Comparison of ENCODE assay signal across 12 mouse cellular contexts in the genomic region with DNA sequence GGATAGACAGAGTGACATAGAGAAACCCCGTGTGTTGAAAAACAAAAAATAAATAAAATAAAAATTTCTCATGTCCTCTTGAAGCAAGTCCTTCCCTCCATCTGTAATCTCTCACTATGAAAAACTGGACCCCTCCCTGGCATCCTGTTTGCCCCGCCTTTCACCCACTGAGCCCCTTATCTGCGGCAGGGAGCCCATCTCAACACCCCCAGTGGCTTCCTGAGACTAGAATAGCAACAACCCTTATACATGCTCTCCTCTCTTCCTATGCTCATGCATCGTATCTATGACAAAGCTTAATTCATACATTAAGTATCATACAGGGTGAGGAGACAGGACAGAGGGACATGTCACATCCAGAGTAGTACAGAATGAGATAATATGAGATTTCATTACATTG.
DNase-seq lines count a peak whose midpoint lies in the region; ATAC-seq and TF ChIP-seq lines count a peak whose summit lies in the region.
"Had no signal": no experiment of that assay in that cellular context is flagged by ENCODE, and none has a peak within 500 bp of the region (broad histone marks: within the 10 kb centered on the region; RNA-seq: fewer than 3 reads in every experiment).

No protein-coding gene starts in this region.

- H3K27ac ChIP-seq in embryonic facial prominence, embryonic 13.5 days, result peak overlapping the region; percentile 33; the same call in 1 of the 2 replicates
- H3K27ac ChIP-seq in embryonic facial prominence, embryonic 10.5 days (replicated peaks), result no peak overlapping the region
- peak overlapping the region; percentile 22; the same call in 1 of the 2 replicates for H3K27ac ChIP-seq in hindbrain, embryonic 14.5 days
- no peak overlapping the region for H3K27ac ChIP-seq in hindbrain, embryonic 10.5 days
- peak overlapping the region; percentile 42; the same call in 1 of the 2 replicates for H3K27ac ChIP-seq in midbrain, embryonic 12.5 days (replicated peaks)
- no peak overlapping the region for H3K27ac ChIP-seq in midbrain, postnatal 0 days (ENCODE audit: low read depth, low read length)
- peak overlapping the region; percentile 63; the same call in 1 of the 2 replicates for H3K27ac ChIP-seq in midbrain, embryonic 16.5 days (ENCODE audit: low read length)
- H3K27ac ChIP-seq: kidney, postnatal 0 days had no signal

- no peaks in the 10 kb centered on the region for H3K36me3 ChIP-seq in embryonic facial prominence, embryonic 13.5 days
- H3K36me3 ChIP-seq in embryonic facial prominence, embryonic 10.5 days (replicated peaks), result no peaks in the 10 kb centered on the region
- H3K36me3 ChIP-seq in hindbrain, embryonic 14.5 days (replicated peaks; ENCODE audit: control insufficient read depth, insufficient read depth), result no peaks in the 10 kb centered on the region
- no peaks in the 10 kb centered on the region for H3K36me3 ChIP-seq in hindbrain, embryonic 10.5 days
- H3K36me3 ChIP-seq in midbrain, embryonic 12.5 days, result no peaks in the 10 kb centered on the region
- H3K36me3 ChIP-seq in midbrain, postnatal 0 days (ENCODE audit: insufficient read depth, low read length), result no peaks in the 10 kb centered on the region
- no peaks in the 10 kb centered on the region for H3K36me3 ChIP-seq in midbrain, embryonic 16.5 days (ENCODE audit: control insufficient read depth, insufficient read depth, low read length)

- TF ChIP-seq CTCF in midbrain, postnatal 0 days (IDR thresholded peaks at IDR 0.05), result no peak

- no peak overlapping the region for H3K9ac ChIP-seq in embryonic facial prominence, embryonic 13.5 days
- no peak overlapping the region for H3K9ac ChIP-seq in hindbrain, embryonic 14.5 days
- H3K9ac ChIP-seq in midbrain, embryonic 12.5 days (replicated peaks), result no peak overlapping the region
- no peak overlapping the region for H3K9ac ChIP-seq in midbrain, postnatal 0 days (replicated peaks; ENCODE audit: low read length, poor library complexity, severe bottlenecking)
- H3K9ac ChIP-seq in midbrain, embryonic 16.5 days (ENCODE audit: low read depth, low read length), result no peak overlapping the region

- DNase-seq in embryonic facial prominence, embryonic 10.5 days (ENCODE audit: low spot score), result no peak
- DNase-seq in hindbrain, embryonic 14.5 days (ENCODE audit: low spot score), result no peak
- no peak for DNase-seq in hindbrain, embryonic 10.5 days (ENCODE audit: low spot score)
- no peak for DNase-seq in midbrain, postnatal 0 days (ENCODE audit: low spot score)
- DNase-seq in testis, postnatal 14 days (ENCODE audit: low spot score), result no peak
- DNase-seq: adrenal gland, adult 8-10 months; cerebellum, adult 9-10 months; gastrocnemius, postnatal 10 days had no signal

- H3K4me3 ChIP-seq in embryonic facial prominence, embryonic 13.5 days, result no peak overlapping the region
- H3K4me3 ChIP-seq in embryonic facial prominence, embryonic 10.5 days, result no peak overlapping the region
- H3K4me3 ChIP-seq in hindbrain, embryonic 14.5 days (replicated peaks; ENCODE audit: low read length), result no peak overlapping the region
- no peak overlapping the region for H3K4me3 ChIP-seq in hindbrain, embryonic 10.5 days
- H3K4me3 ChIP-seq in midbrain, embryonic 12.5 days, result no peak overlapping the region
- no peak overlapping the region for H3K4me3 ChIP-seq in midbrain, postnatal 0 days (ENCODE audit: low read depth, low read length)
- no peak overlapping the region for H3K4me3 ChIP-seq in midbrain, embryonic 16.5 days (ENCODE audit: low read depth, low read length)

- H3K9me3 ChIP-seq in embryonic facial prominence, embryonic 13.5 days, result no peaks in the 10 kb centered on the region
- no peaks in the 10 kb centered on the region for H3K9me3 ChIP-seq in embryonic facial prominence, embryonic 10.5 days
- H3K9me3 ChIP-seq in hindbrain, embryonic 14.5 days (ENCODE audit: control insufficient read depth, low read length), result no peaks in the 10 kb centered on the region
- no peaks in the 10 kb centered on the region for H3K9me3 ChIP-seq in hindbrain, embryonic 10.5 days
- no peaks in the 10 kb centered on the region for H3K9me3 ChIP-seq in midbrain, embryonic 12.5 days
- no peaks in the 10 kb centered on the region for H3K9me3 ChIP-seq in midbrain, postnatal 0 days (ENCODE audit: low read length)
- H3K9me3 ChIP-seq in midbrain, embryonic 16.5 days (replicated peaks; ENCODE audit: control insufficient read depth, low read length, poor library complexity, severe bottlenecking), result no peaks in the 10 kb centered on the region

- H3K4me2 ChIP-seq in embryonic facial prominence, embryonic 13.5 days, result no peak overlapping the region
- no peak overlapping the region for H3K4me2 ChIP-seq in hindbrain, embryonic 14.5 days (replicated peaks)
- H3K4me2 ChIP-seq in midbrain, embryonic 12.5 days (replicated peaks), result no peak overlapping the region
- H3K4me2 ChIP-seq in midbrain, postnatal 0 days (ENCODE audit: low read depth, low read length, poor library complexity, severe bottlenecking), result no peak overlapping the region
- H3K4me2 ChIP-seq in midbrain, embryonic 16.5 days (ENCODE audit: low read length), result no peak overlapping the region

- 77% methylated on average over 4 of the region's 4 CpGs for WGBS in embryonic facial prominence, embryonic 13.5 days
- WGBS in embryonic facial prominence, embryonic 10.5 days, result 82% methylated on average over 4 of the region's 4 CpGs
- 79% methylated on average over 4 of the region's 4 CpGs for WGBS in hindbrain, embryonic 14.5 days
- WGBS in hindbrain, embryonic 10.5 days, result 83% methylated on average over 4 of the region's 4 CpGs
- WGBS in midbrain, embryonic 12.5 days, result 77% methylated on average over 4 of the region's 4 CpGs
- WGBS in midbrain, postnatal 0 days, result 76% methylated on average over 4 of the region's 4 CpGs
- 78% methylated on average over 4 of the region's 4 CpGs for WGBS in midbrain, embryonic 16.5 days

- H3K4me1 ChIP-seq in embryonic facial prominence, embryonic 13.5 days, result peaks cover 40% of the 10 kb centered on the region
- peaks cover 42% of the 10 kb centered on the region for H3K4me1 ChIP-seq in embryonic facial prominence, embryonic 10.5 days
- H3K4me1 ChIP-seq in hindbrain, embryonic 14.5 days (replicated peaks; ENCODE audit: control insufficient read depth, insufficient read depth, low read length), result peaks cover 17% of the 10 kb centered on the region
- peaks cover 46% of the 10 kb centered on the region for H3K4me1 ChIP-seq in hindbrain, embryonic 10.5 days (replicated peaks)
- H3K4me1 ChIP-seq in midbrain, embryonic 12.5 days, result peaks cover 13% of the 10 kb centered on the region
- H3K4me1 ChIP-seq in midbrain, postnatal 0 days (ENCODE audit: insufficient read depth, low read length), result peaks cover 10% of the 10 kb centered on the region; the same call in 1 of the 2 replicates
- peaks cover 41% of the 10 kb centered on the region for H3K4me1 ChIP-seq in midbrain, embryonic 16.5 days (ENCODE audit: control insufficient read depth, insufficient read depth, low read length)

- no peaks in the 10 kb centered on the region for H3K27me3 ChIP-seq in embryonic facial prominence, embryonic 13.5 days
- no peaks in the 10 kb centered on the region for H3K27me3 ChIP-seq in embryonic facial prominence, embryonic 10.5 days (replicated peaks; ENCODE audit: low read depth, poor library complexity, severe bottlenecking)
- no peaks in the 10 kb centered on the region for H3K27me3 ChIP-seq in hindbrain, embryonic 14.5 days (ENCODE audit: control insufficient read depth, insufficient read depth, low read length)
- 0 out of 2 replicates have a peak, but pooled peaks cover 6% of the 10 kb centered on the region for H3K27me3 ChIP-seq in hindbrain, embryonic 10.5 days (ENCODE audit: insufficient read depth, poor library complexity, severe bottlenecking)
- no peaks in the 10 kb centered on the region for H3K27me3 ChIP-seq in midbrain, embryonic 12.5 days
- H3K27me3 ChIP-seq in midbrain, postnatal 0 days (ENCODE audit: insufficient read depth, low read length), result no peaks in the 10 kb centered on the region
- no peaks in the 10 kb centered on the region for H3K27me3 ChIP-seq in midbrain, embryonic 16.5 days (ENCODE audit: control insufficient read depth, insufficient read depth, low read depth, low read length)

- ATAC-seq in embryonic facial prominence, embryonic 13.5 days (ENCODE audit: insufficient number of reproducible peaks, insufficient read depth, low FRiP score, low TSS enrichment, low read depth), result no peak
- no peak for ATAC-seq in hindbrain, embryonic 14.5 days (ENCODE audit: low FRiP score)
- ATAC-seq in midbrain, embryonic 12.5 days (ENCODE audit: low FRiP score, low read depth), result no peak
- no peak for ATAC-seq in midbrain, postnatal 0 days (ENCODE audit: low FRiP score)
- no peak for ATAC-seq in midbrain, embryonic 16.5 days

Comparison
In these comparisons a context has a peak if more than half of its experiments do, and no peak if none do; other contexts are left out.
1. H3K27ac ChIP-seq: peak in embryonic facial prominence, embryonic 13.5 days (single experiment), hindbrain, embryonic 14.5 days (single experiment), midbrain, embryonic 12.5 days (single experiment) and midbrain, embryonic 16.5 days (single experiment); none in embryonic facial prominence, embryonic 10.5 days (single experiment), hindbrain, embryonic 10.5 days (single experiment) and midbrain, postnatal 0 days (single experiment).